Mouse (Mus musculus) midbrain, embryonic 13.5 days (tissue): ENCODE data around the gene Dcdc2a. TPM values are rescaled to one million over a fixed set of nuclear protein-coding genes. Genes with fewer than 3 reads are reported as not detected.

Experiments
- ATAC-seq: fragments of 200-750 bp; cut with Nextera tagmentation; 2 replicates; pipeline ENCODE4 v1.8.0; 2017; ENCODE audit warnings: mild to moderate bottlenecking, moderate TSS enrichment, moderate library complexity
- H3K27ac ChIP-seq: fragments of 300-500 bp; sonication (generic); 2 replicates; pipeline ENCODE4 v1.5.1; 2015; ENCODE audit warnings: inconsistent platforms, mild to moderate bottlenecking, moderate library complexity
- H3K27me3 ChIP-seq: fragments of 300-500 bp; sonication (generic); 2 replicates; pipeline ENCODE4 v1.6.1; 2015; ENCODE audit warnings: mild to moderate bottlenecking, inconsistent platforms
- H3K36me3 ChIP-seq: fragments of 300-500 bp; sonication (generic); 2 replicates; pipeline ENCODE4 v1.6.1; 2015; ENCODE audit warnings: mild to moderate bottlenecking, inconsistent platforms
- H3K4me1 ChIP-seq: fragments of 300-500 bp; sonication (generic); replicated peaks from 2 replicates; pipeline ENCODE4 v1.6.1; 2015; ENCODE audit warnings: inconsistent platforms
- H3K4me2 ChIP-seq: fragments of 300-500 bp; sonication (generic); replicated peaks from 2 replicates; pipeline ENCODE4 v1.6.1; 2015; ENCODE audit warnings: moderate library complexity, mild to moderate bottlenecking, inconsistent platforms
- H3K4me3 ChIP-seq: fragments of 300-500 bp; sonication (generic); replicated peaks from 2 replicates; pipeline ENCODE4 v1.5.1; 2015; ENCODE audit warnings: mild to moderate bottlenecking, inconsistent platforms
- H3K9ac ChIP-seq: fragments of 300-500 bp; sonication (generic); replicated peaks from 2 replicates; pipeline ENCODE4 v1.6.1; 2015; ENCODE audit warnings: mild to moderate bottlenecking, inconsistent platforms
- H3K9me3 ChIP-seq: fragments of 300-500 bp; sonication (generic); 2 replicates; pipeline ENCODE4 v1.6.1; 2016; ENCODE audit warnings: mild to moderate bottlenecking, inconsistent platforms
- WGBS: fragments of 180-500 bp; shearing (Covaris S2); methylation state at CpG from one replicate; pipeline ENCODE4 v1.1.7; 2015; 5-methylcytosine and 5-hydroxymethylcytosine counted together
- polyA plus RNA-seq: library from polyadenylated mRNA; unstranded; fragments of >200 nt; fragmentation: Nextera tagmentation; extraction: Ambion mirVana; gene quantifications from 2 replicates; pipeline ENCODE4 v1.2.1, GENCODE M21; 2015

Gene Dcdc2a
- polyA plus RNA-seq, 1 experiment from 2014 or later: 3.0 TPM

- Histone ChIP-seq H3K9me3 (no peaks in the 10 kb centered on the region), H3K9ac (no peak overlapping the region), H3K4me3 (peak overlapping the region; percentile 2; the same call in 1 of the 2 replicates), H3K27ac (peak overlapping the region; percentile 19; the same call in 1 of the 2 replicates), H3K36me3 (no peaks in the 10 kb centered on the region), H3K4me1 (peaks cover 17% of the 10 kb centered on the region), H3K4me2 (peak overlapping the region; percentile 43), H3K27me3 (no peaks in the 10 kb centered on the region)
- 9% methylated on average over 7 of the region's 7 CpGs for WGBS
- peak; percentile 53; the same call in 1 of the 2 replicates for ATAC-seq
Measured at GRCm38 (mm10) chr13:25186436-25187325, 130.9 kb downstream of the Dcdc2a start.

- WGBS: 9% methylated on average over 6 of the region's 6 CpGs
- peak; percentile 84 for ATAC-seq
- Histone ChIP-seq H3K4me3 (peak overlapping the region; percentile 2; the same call in 1 of the 2 replicates), H3K27ac (peak overlapping the region; percentile 19; the same call in 1 of the 2 replicates), H3K9ac (no peak overlapping the region), H3K4me1 (peaks cover 17% of the 10 kb centered on the region), H3K4me2 (peak overlapping the region; percentile 43), H3K9me3 (no peaks in the 10 kb centered on the region), H3K36me3 (no peaks in the 10 kb centered on the region), H3K27me3 (no peaks in the 10 kb centered on the region)
Measured at GRCm38 (mm10) chr13:25187326-25187710, 131.5 kb downstream of the Dcdc2a start.

- WGBS: 88% methylated on average over 11 of the region's 11 CpGs
- no peaks in the 10 kb centered on the region for H3K9me3 ChIP-seq
- ATAC-seq: no peak
- H3K36me3 ChIP-seq: no peaks in the 10 kb centered on the region
- no peaks in the 10 kb centered on the region for H3K27me3 ChIP-seq
- no peak overlapping the region for H3K9ac ChIP-seq
- no peak overlapping the region for H3K4me3 ChIP-seq
- peaks cover 17% of the 10 kb centered on the region for H3K4me1 ChIP-seq
- no peak overlapping the region for H3K27ac ChIP-seq
- H3K4me2 ChIP-seq: no peak overlapping the region
Measured at GRCm38 (mm10) chr13:25189419-25190144, 133.8 kb downstream of the Dcdc2a start.

GRCm38 (mm10) chr13:25190218-25190617 lies 134.4 kb downstream of the Dcdc2a start:
- 81% methylated on average over 3 of the region's 3 CpGs for WGBS
- no peak for ATAC-seq
- no peak overlapping the region for H3K4me2 ChIP-seq
- H3K4me1 ChIP-seq: peaks cover 17% of the 10 kb centered on the region
- H3K36me3 ChIP-seq: no peaks in the 10 kb centered on the region
- no peaks in the 10 kb centered on the region for H3K27me3 ChIP-seq
- no peak overlapping the region for H3K9ac ChIP-seq
- H3K4me3 ChIP-seq: no peak overlapping the region
- no peaks in the 10 kb centered on the region for H3K9me3 ChIP-seq
- H3K27ac ChIP-seq: no peak overlapping the region

- H3K9me3 ChIP-seq: no peaks in the 10 kb centered on the region
- ATAC-seq: no peak
- H3K27me3 ChIP-seq: no peaks in the 10 kb centered on the region
- WGBS: 93% methylated on average over 10 of the region's 10 CpGs
- no peak overlapping the region for H3K4me3 ChIP-seq
- H3K4me1 ChIP-seq: no peaks in the 10 kb centered on the region
- H3K4me2 ChIP-seq: no peak overlapping the region
- no peak overlapping the region for H3K9ac ChIP-seq
- no peaks in the 10 kb centered on the region for H3K36me3 ChIP-seq
- no peak overlapping the region for H3K27ac ChIP-seq
Measured at GRCm38 (mm10) chr13:25195706-25196105, 139.9 kb downstream of the Dcdc2a start.

GRCm38 (mm10) chr13:25199916-25200315 lies 144.1 kb downstream of the Dcdc2a start:
- Histone ChIP-seq H3K4me2 (no peak overlapping the region), H3K9ac (no peak overlapping the region), H3K4me3 (no peak overlapping the region), H3K4me1 (no peaks in the 10 kb centered on the region), H3K27ac (no peak overlapping the region), H3K9me3 (no peaks in the 10 kb centered on the region), H3K27me3 (no peaks in the 10 kb centered on the region), H3K36me3 (no peaks in the 10 kb centered on the region)
- no peak for ATAC-seq
- WGBS: 76% methylated on average over 3 of the region's 3 CpGs

- no peak overlapping the region for H3K4me2 ChIP-seq
- H3K9ac ChIP-seq: no peak overlapping the region
- H3K27me3 ChIP-seq: no peaks in the 10 kb centered on the region
- no peak overlapping the region for H3K4me3 ChIP-seq
- 90% methylated on average over 5 of the region's 5 CpGs for WGBS
- no peak for ATAC-seq
- no peak overlapping the region for H3K27ac ChIP-seq
- no peaks in the 10 kb centered on the region for H3K4me1 ChIP-seq
- H3K36me3 ChIP-seq: no peaks in the 10 kb centered on the region
- no peaks in the 10 kb centered on the region for H3K9me3 ChIP-seq
Measured at GRCm38 (mm10) chr13:25206950-25207349, 151.1 kb downstream of the Dcdc2a start.

- H3K9me3 ChIP-seq: no peaks in the 10 kb centered on the region
- no peak overlapping the region for H3K27ac ChIP-seq
- no peak overlapping the region for H3K4me2 ChIP-seq
- no peak overlapping the region for H3K4me3 ChIP-seq
- WGBS: 74% methylated on average over 1 of the region's 1 CpGs
- H3K9ac ChIP-seq: no peak overlapping the region
- no peaks in the 10 kb centered on the region for H3K27me3 ChIP-seq
- H3K36me3 ChIP-seq: no peaks in the 10 kb centered on the region
- no peak for ATAC-seq
- no peaks in the 10 kb centered on the region for H3K4me1 ChIP-seq
Measured at GRCm38 (mm10) chr13:25218394-25218793, 162.6 kb downstream of the Dcdc2a start.

- ATAC-seq: no peak
- Histone ChIP-seq H3K4me1 (no peaks in the 10 kb centered on the region), H3K4me2 (no peak overlapping the region), H3K9me3 (no peaks in the 10 kb centered on the region), H3K4me3 (no peak overlapping the region), H3K27me3 (no peaks in the 10 kb centered on the region), H3K27ac (no peak overlapping the region), H3K9ac (no peak overlapping the region), H3K36me3 (no peaks in the 10 kb centered on the region)
- 82% methylated on average over 5 of the region's 5 CpGs for WGBS
Measured at GRCm38 (mm10) chr13:25220186-25220787, 164.5 kb downstream of the Dcdc2a start.

- no peaks in the 10 kb centered on the region for H3K9me3 ChIP-seq
- H3K4me1 ChIP-seq: no peaks in the 10 kb centered on the region
- ATAC-seq: no peak
- no peak overlapping the region for H3K4me2 ChIP-seq
- H3K36me3 ChIP-seq: peaks cover 10% of the 10 kb centered on the region; the same call in 1 of the 2 replicates
- H3K4me3 ChIP-seq: no peak overlapping the region
- no peaks in the 10 kb centered on the region for H3K27me3 ChIP-seq
- H3K27ac ChIP-seq: no peak overlapping the region
- H3K9ac ChIP-seq: no peak overlapping the region
- 70% methylated on average over 1 of the region's 1 CpGs for WGBS
Measured at GRCm38 (mm10) chr13:25251893-25252292, 196.1 kb downstream of the Dcdc2a start.

GRCm38 (mm10) chr13:25254478-25255263 lies 198.9 kb downstream of the Dcdc2a start:
- Histone ChIP-seq H3K4me2 (no peak overlapping the region), H3K36me3 (peaks cover 10% of the 10 kb centered on the region; the same call in 1 of the 2 replicates), H3K9me3 (no peaks in the 10 kb centered on the region), H3K27me3 (no peaks in the 10 kb centered on the region), H3K27ac (no peak overlapping the region), H3K4me3 (no peak overlapping the region), H3K4me1 (no peaks in the 10 kb centered on the region), H3K9ac (no peak overlapping the region)
- no peak for ATAC-seq
- 88% methylated on average over 9 of the region's 9 CpGs for WGBS
